Mouse (Mus musculus) liver, embryonic 15.5 days (tissue): ENCODE results near the gene Mrgpre. TPM values are rescaled to one million over a fixed set of nuclear protein-coding genes. Genes with fewer than 3 reads are reported as not detected.
A peak's percentile ranks its signal among the peaks of the same experiment; 100 is the strongest.

ENCODE experiments used
- ATAC-seq: fragments of 200-750 bp; cut with Nextera tagmentation; 2 replicates; pipeline ENCODE4 v1.8.0; 2017; ENCODE audit warnings: moderate number of reproducible peaks, mild to moderate bottlenecking, moderate library complexity; ENCODE audit not compliant: insufficient read depth
- H3K27ac ChIP-seq: fragments of 300-500 bp; sonication (generic); replicated peaks from 2 replicates; pipeline ENCODE4 v1.5.1; 2015; ENCODE audit warnings: mild to moderate bottlenecking, inconsistent platforms
- H3K27me3 ChIP-seq: fragments of 300-500 bp; sonication (generic); 2 replicates; pipeline ENCODE4 v1.6.1; 2015; ENCODE audit warnings: mild to moderate bottlenecking, inconsistent platforms
- H3K36me3 ChIP-seq: fragments of 300-500 bp; sonication (generic); replicated peaks from 2 replicates; pipeline ENCODE4 v1.6.1; 2015; ENCODE audit warnings: moderate library complexity, mild to moderate bottlenecking, inconsistent platforms
- H3K4me1 ChIP-seq: fragments of 300-500 bp; sonication (generic); replicated peaks from 2 replicates; pipeline ENCODE4 v1.6.1; 2015; ENCODE audit warnings: inconsistent platforms
- H3K4me2 ChIP-seq: fragments of 300-500 bp; sonication (generic); 2 replicates; pipeline ENCODE4 v1.6.1; 2015; ENCODE audit warnings: moderate library complexity, mild to moderate bottlenecking, inconsistent platforms
- H3K4me3 ChIP-seq: fragments of 300-500 bp; sonication (generic); replicated peaks from 2 replicates; pipeline ENCODE4 v1.5.1; 2015; ENCODE audit warnings: mild to moderate bottlenecking, inconsistent platforms
- H3K9ac ChIP-seq: fragments of 300-500 bp; sonication (generic); 2 replicates; pipeline ENCODE4 v1.6.1; 2015; ENCODE audit warnings: moderate library complexity, mild to moderate bottlenecking, inconsistent platforms
- H3K9me3 ChIP-seq: fragments of 300-500 bp; sonication (generic); replicated peaks from 2 replicates; pipeline ENCODE4 v1.6.1; 2016; ENCODE audit warnings: inconsistent platforms
- WGBS: fragments of 180-500 bp; shearing (Covaris S2); methylation state at CpG from one replicate; pipeline ENCODE4 v1.1.7; 2015; ENCODE audit warnings: mixed read lengths; ENCODE audit not compliant: insufficient replicate concordance; 5-methylcytosine and 5-hydroxymethylcytosine counted together
- polyA plus RNA-seq: library from polyadenylated mRNA; unstranded; fragments of >200 nt; fragmentation: Nextera tagmentation; extraction: Ambion mirVana; gene quantifications from 2 replicates; pipeline ENCODE4 v1.2.1, GENCODE M21; 2015

The Mrgpre gene
- polyA plus RNA-seq, 1 experiment from 2014 or later, result 0.48 TPM

DNA sequence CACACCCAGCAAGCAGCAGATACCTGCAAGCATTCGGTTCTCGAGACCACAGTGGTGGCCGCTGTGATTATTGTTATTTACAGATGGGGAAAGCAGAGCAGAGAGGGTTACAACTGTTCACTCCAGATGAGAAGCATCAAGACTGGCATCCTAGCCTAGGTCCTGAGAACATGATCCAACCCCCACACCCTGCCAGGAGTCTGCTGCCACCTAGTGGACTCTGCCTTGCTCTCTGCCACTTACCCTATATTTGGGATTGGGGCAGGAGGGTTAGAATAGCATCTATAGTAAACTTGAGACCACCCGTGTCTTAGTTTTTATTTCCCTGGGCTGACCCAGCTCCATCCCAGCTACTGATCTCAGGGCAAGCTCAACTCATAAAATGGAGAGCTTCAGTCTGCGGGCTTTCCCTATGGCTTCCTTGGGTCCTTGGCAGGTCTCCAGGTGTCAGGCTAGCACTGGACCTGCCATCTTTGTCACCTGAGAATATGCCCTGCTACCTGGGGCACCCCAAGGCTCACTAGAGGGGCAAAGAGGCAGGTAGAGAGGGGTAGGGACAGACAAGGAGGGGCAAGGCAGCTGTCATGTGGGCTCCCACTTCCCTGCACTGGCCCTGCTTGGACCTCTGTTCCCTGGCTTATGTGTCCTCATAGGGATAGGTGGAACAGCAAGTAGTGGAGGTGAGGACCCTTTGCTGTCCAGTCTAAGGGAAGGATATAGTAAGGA, 30.1 kb downstream of the Mrgpre start:
- no peak for ATAC-seq
- Histone ChIP-seq H3K4me3 (no peak overlapping the region), H3K9me3 (no peaks in the 10 kb centered on the region), H3K36me3 (no peaks in the 10 kb centered on the region), H3K4me1 (peaks cover 21% of the 10 kb centered on the region), H3K27me3 (peaks cover 25% of the 10 kb centered on the region), H3K4me2 (no peak overlapping the region), H3K9ac (no peak overlapping the region), H3K27ac (no peak overlapping the region)
- 28% methylated on average over 5 of the region's 5 CpGs for WGBS

GRCm38 (mm10) chr7:143752606-143753005, 31.7 kb downstream of the Mrgpre start:
- H3K4me1 ChIP-seq, result peaks cover 21% of the 10 kb centered on the region
- ATAC-seq, result no peak
- H3K36me3 ChIP-seq, result no peaks in the 10 kb centered on the region
- WGBS, result 58% methylated on average over 3 of the region's 3 CpGs
- no peak overlapping the region for H3K4me2 ChIP-seq
- H3K27ac ChIP-seq, result no peak overlapping the region
- H3K9ac ChIP-seq, result no peak overlapping the region
- peaks cover 19% of the 10 kb centered on the region for H3K27me3 ChIP-seq
- no peaks in the 10 kb centered on the region for H3K9me3 ChIP-seq
- no peak overlapping the region for H3K4me3 ChIP-seq

DNA sequence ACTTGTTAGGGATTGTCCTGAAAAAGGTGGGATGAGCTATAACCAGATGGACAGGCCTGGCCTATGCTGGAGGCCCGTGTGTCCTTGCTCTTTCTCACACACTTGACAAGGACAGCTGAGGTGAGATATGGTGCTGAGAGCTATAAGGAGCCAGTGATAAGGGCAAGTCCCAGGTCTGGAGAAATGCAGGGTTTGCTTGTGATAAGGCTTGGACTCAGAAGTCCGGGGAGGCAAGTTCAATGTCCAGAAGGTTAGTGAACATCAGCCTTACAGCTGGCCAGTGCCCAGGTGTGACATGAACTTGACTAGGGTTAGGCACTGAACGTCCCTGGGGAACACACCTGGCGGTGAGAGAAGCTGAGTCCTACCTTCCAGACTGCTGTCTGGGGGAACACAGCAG, 32.2 kb downstream of the Mrgpre start:
- H3K27me3 ChIP-seq, result peaks cover 14% of the 10 kb centered on the region
- no peak overlapping the region for H3K9ac ChIP-seq
- H3K4me1 ChIP-seq, result peaks cover 19% of the 10 kb centered on the region
- no peaks in the 10 kb centered on the region for H3K9me3 ChIP-seq
- H3K4me3 ChIP-seq, result no peak overlapping the region
- H3K4me2 ChIP-seq, result no peak overlapping the region
- H3K36me3 ChIP-seq, result no peaks in the 10 kb centered on the region
- ATAC-seq, result no peak
- WGBS, result 33% methylated on average over 4 of the region's 4 CpGs
- H3K27ac ChIP-seq, result no peak overlapping the region

DNA sequence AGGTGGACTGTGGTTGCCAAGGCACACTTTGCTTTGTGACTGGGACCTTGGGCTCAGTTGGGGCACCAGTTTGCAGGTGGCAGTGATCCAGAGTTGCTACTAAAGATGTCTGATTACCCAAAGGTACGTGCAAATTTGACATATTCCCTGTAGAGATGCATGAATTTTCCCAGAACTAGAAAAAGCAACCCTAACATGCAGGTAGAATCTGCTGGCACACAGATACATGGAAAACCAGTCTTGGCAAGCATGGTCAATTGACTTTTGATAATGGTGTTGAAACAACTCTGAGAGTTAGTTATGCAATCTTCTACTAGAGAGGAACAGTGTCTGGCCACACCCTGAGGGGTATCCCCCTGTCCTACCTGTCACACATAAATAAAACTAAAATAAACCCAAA, 32.9 kb downstream of the Mrgpre start:
- H3K4me1 ChIP-seq, result peaks cover 12% of the 10 kb centered on the region; the same call in 1 of the 2 replicates
- WGBS, result 45% methylated on average over 1 of the region's 1 CpGs
- no peak overlapping the region for H3K4me2 ChIP-seq
- no peak for ATAC-seq
- H3K9ac ChIP-seq, result no peak overlapping the region
- no peaks in the 10 kb centered on the region for H3K9me3 ChIP-seq
- H3K36me3 ChIP-seq, result no peaks in the 10 kb centered on the region
- peaks cover 12% of the 10 kb centered on the region for H3K27me3 ChIP-seq
- H3K4me3 ChIP-seq, result no peak overlapping the region
- H3K27ac ChIP-seq, result no peak overlapping the region

- Histone ChIP-seq H3K4me2 (no peak overlapping the region), H3K9me3 (no peaks in the 10 kb centered on the region), H3K27ac (no peak overlapping the region), H3K36me3 (no peaks in the 10 kb centered on the region), H3K27me3 (no peaks in the 10 kb centered on the region), H3K4me1 (peaks cover 5% of the 10 kb centered on the region; the same call in 1 of the 2 replicates), H3K9ac (no peak overlapping the region), H3K4me3 (no peak overlapping the region)
- no peak for ATAC-seq
- WGBS, result 54% methylated on average over 3 of the region's 3 CpGs
These were observed 35.3 kb downstream of the Mrgpre start for GRCm38 (mm10) chr7:143749045-143749444.

DNA sequence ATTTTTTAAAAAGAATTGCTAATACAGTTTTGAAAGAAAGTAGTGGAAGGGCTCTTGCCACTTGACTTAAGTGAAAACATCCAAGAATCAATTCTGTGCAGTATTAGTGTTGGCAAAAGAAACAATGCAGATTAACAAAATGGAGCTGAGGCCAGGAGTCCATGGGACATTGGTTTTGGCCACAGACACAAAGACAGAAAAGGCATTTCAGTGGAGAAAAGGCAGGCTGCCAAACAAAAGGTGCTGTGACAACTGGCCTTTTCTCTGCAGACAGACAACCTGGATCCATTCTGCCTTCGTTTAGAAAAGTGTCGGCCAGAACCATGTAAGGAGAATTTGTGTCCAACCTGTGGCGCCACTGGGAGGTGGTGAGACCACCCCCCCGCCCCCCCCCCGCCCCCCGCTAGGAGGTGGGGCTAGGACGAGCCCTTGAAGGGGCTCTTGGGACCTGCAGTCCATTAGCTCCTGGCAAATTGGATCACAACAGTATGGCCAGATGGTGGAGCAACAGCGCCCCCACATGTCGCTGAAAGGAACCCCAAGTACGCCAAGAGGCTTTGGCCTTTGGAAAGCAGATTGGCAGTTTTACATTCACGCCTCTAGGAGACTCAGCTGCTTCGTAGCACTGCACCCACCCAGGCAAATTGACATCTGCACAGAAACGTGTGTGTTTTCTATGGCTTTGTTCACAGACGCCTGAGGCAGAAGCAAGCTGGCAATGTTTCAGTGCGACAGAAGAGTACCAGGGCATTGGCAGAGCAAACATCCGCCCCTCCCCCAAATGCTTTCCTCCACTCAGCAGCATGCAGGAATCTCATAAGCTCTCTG, 36.0 kb downstream of the Mrgpre start:
- ATAC-seq, result no peak
- Histone ChIP-seq H3K4me2 (no peak overlapping the region), H3K4me3 (no peak overlapping the region)

GRCm38 (mm10) chr7:143740653-143741052, 43.6 kb downstream of the Mrgpre start:
- H3K27me3 ChIP-seq, result peaks cover 50% of the 10 kb centered on the region
- no peaks in the 10 kb centered on the region for H3K4me1 ChIP-seq
- no peaks in the 10 kb centered on the region for H3K36me3 ChIP-seq
- H3K9ac ChIP-seq, result no peak overlapping the region
- peak overlapping the region; percentile 45 for H3K4me3 ChIP-seq
- WGBS, result 29% methylated on average over 2 of the region's 2 CpGs
- H3K9me3 ChIP-seq, result no peaks in the 10 kb centered on the region
- peak overlapping the region; percentile 57 for H3K4me2 ChIP-seq
- ATAC-seq, result no peak
- no peak overlapping the region for H3K27ac ChIP-seq

More for the DNA sequence above, 36.0 kb downstream of the Mrgpre start:
- H3K4me1 ChIP-seq, result peaks cover 5% of the 10 kb centered on the region; the same call in 1 of the 2 replicates
- WGBS, result 4% methylated on average over 16 of the region's 16 CpGs
- no peak overlapping the region for H3K27ac ChIP-seq
- no peaks in the 10 kb centered on the region for H3K27me3 ChIP-seq
- no peaks in the 10 kb centered on the region for H3K9me3 ChIP-seq
- H3K9ac ChIP-seq, result no peak overlapping the region
- H3K36me3 ChIP-seq, result no peaks in the 10 kb centered on the region

DNA sequence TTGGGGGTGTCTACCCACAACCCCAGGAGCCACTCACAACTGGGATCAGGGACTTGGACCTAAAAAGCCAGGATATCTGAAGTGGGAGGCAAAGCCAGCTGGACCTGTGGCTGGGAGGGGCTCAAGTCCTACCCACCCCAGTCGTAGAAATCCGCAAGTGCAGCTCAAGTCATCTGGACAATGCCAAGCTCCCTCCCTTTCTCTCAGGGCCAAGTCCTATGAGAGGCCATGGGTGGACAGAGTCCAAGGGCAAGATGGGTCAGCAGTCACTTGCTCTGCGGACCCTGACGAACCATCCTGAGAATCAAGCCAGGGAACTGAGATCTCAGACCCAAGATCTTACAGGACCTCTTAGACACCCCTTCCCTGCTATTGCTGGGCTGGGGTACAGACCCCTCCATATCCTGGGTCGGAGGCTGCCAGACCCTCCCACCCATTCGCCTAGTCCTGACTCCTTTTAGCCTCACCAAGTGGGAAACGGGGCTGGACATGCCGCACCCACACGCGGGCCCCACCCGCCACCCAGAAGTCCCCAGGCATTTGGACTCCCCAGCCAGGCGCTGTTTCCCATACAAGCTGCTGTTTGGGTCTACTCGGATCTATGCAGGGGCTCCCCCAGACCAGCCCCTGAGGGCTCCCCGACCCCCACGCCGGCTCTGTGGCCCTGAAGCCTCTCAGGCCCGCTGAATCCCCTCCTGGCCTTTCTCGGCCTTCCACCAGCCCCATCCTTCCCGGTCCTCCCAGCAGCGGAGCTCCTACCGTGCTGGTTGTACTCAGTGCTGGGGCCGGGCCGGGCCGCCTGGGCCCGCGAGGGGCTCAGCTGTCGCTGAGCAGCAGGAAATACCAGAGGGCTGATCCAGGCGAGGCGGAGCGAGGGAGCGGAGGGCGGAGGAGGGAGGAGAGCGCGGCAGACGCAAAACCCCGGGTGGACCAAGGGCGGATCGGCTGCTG, 44.5 kb downstream of the Mrgpre start:
- H3K4me1 ChIP-seq, result no peaks in the 10 kb centered on the region
- H3K27me3 ChIP-seq, result peaks cover 50% of the 10 kb centered on the region
- peak overlapping the region; percentile 57 for H3K4me2 ChIP-seq
- ATAC-seq, result no peak
- H3K9ac ChIP-seq, result peak overlapping the region; percentile 32; the same call in 1 of the 2 replicates
- no peak overlapping the region; the same call in 1 of the 2 replicates for H3K27ac ChIP-seq
- no peaks in the 10 kb centered on the region for H3K36me3 ChIP-seq
- H3K4me3 ChIP-seq, result peak overlapping the region; percentile 45
- WGBS, result 8% methylated on average over 36 of the region's 38 CpGs
- H3K9me3 ChIP-seq, result no peaks in the 10 kb centered on the region

- no peaks in the 10 kb centered on the region for H3K36me3 ChIP-seq
- no peak overlapping the region for H3K9ac ChIP-seq
- no peak overlapping the region for H3K27ac ChIP-seq
- H3K27me3 ChIP-seq, result peaks cover 50% of the 10 kb centered on the region
- no peak overlapping the region for H3K4me3 ChIP-seq
- no peaks in the 10 kb centered on the region for H3K9me3 ChIP-seq
- no peak for ATAC-seq
- no peak overlapping the region; the same call in 1 of the 2 replicates for H3K4me2 ChIP-seq
- 55% methylated on average over 5 of the region's 5 CpGs for WGBS
- H3K4me1 ChIP-seq, result no peaks in the 10 kb centered on the region
These were observed 45.7 kb downstream of the Mrgpre start for GRCm38 (mm10) chr7:143738601-143739006.

DNA sequence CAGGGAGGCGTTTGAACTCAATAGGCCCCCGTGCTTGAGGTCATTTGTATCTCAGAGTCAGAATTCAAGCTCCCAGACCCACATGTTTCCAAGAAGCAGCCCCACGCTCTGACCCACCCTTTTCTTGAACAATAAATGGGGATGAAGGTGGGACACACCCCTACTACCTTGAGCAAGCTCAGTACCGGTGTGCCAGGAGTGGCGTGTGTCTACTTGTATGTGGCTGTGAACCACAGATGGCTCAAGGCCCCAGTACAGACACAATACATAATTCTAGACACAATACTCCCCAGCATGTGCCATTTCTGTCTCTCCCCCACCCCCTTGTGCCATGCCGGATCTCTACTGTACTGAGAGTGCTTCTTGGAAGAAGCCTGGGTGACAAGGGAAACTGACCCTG, 46.1 kb downstream of the Mrgpre start:
- Histone ChIP-seq H3K36me3 (no peaks in the 10 kb centered on the region), H3K4me1 (no peaks in the 10 kb centered on the region), H3K27ac (no peak overlapping the region), H3K9ac (no peak overlapping the region), H3K9me3 (no peaks in the 10 kb centered on the region), H3K27me3 (peaks cover 50% of the 10 kb centered on the region), H3K4me3 (no peak overlapping the region), H3K4me2 (no peak overlapping the region; the same call in 1 of the 2 replicates)
- 61% methylated on average over 6 of the region's 6 CpGs for WGBS
- ATAC-seq, result no peak
